Mouse (Mus musculus): ENCODE data around the gene Jund. TPM values are rescaled to one million over a fixed set of nuclear protein-coding genes. Genes with fewer than 3 reads are reported as not detected.

The Jund gene
- polyA plus RNA-seq, 1 experiment from 2014 or later, result 109 TPM

GRCm38 (mm10) chr8:70699834-70700554 is 1.2 kb downstream of the Jund start:
- under 1% methylated on average over 53 of the region's 59 CpGs for WGBS
- Histone ChIP-seq H3K4me1 (ENCODE audit: insufficient read depth, low read depth, low read length) (peaks cover 32% of the 10 kb centered on the region), H3K27ac (ENCODE audit: low read length) (peak overlapping the region; percentile 99), H3K9ac (replicated peaks; ENCODE audit: low read depth) (peak overlapping the region; percentile 99), H3K9me3 (ENCODE audit: low read length) (no peaks in the 10 kb centered on the region), H3K4me3 (ENCODE audit: low read depth, low read length) (peak overlapping the region; percentile 98), H3K36me3 (ENCODE audit: insufficient read depth, low read length) (0 out of 2 replicates have a peak, but pooled peaks cover 7% of the 10 kb centered on the region), H3K27me3 (replicated peaks; ENCODE audit: insufficient read depth, low read length) (no peaks in the 10 kb centered on the region), H3K4me2 (replicated peaks; ENCODE audit: low read depth, low read length) (peak overlapping the region; percentile 64)
- DNase-seq (ENCODE audit: low spot score), result peak; percentile 87
- ATAC-seq, result no peak
- TF ChIP-seq CTCF (IDR thresholded peaks at IDR 0.05), result no peak; the same call in 1 of the 2 replicates
- no peak for TF ChIP-seq EP300 (IDR thresholded peaks at IDR 0.05)

- H3K4me2 ChIP-seq (replicated peaks; ENCODE audit: low read depth, low read length), result peak overlapping the region; percentile 64
- H3K9me3 ChIP-seq (ENCODE audit: low read length), result no peaks in the 10 kb centered on the region
- ATAC-seq (peak; percentile 7), DNase-seq (ENCODE audit: low spot score) (peak; percentile 96)
- H3K9ac ChIP-seq (replicated peaks; ENCODE audit: low read depth), result peak overlapping the region; percentile 99; the same call in 1 of the 2 replicates
- no peaks in the 10 kb centered on the region for H3K27me3 ChIP-seq (replicated peaks; ENCODE audit: insufficient read depth, low read length)
- peak overlapping the region; percentile 98 for H3K4me3 ChIP-seq (ENCODE audit: low read depth, low read length)
- peak overlapping the region; percentile 99 for H3K27ac ChIP-seq (ENCODE audit: low read length)
- TF ChIP-seq CTCF (IDR thresholded peaks at IDR 0.05), result peak; percentile 88
- TF ChIP-seq EP300 (IDR thresholded peaks at IDR 0.05), result peak; percentile 42; the same call in 1 of the 2 replicates
- peaks cover 28% of the 10 kb centered on the region for H3K4me1 ChIP-seq (ENCODE audit: insufficient read depth, low read depth, low read length)
- whole genome bisulfite sequencing, result 0% methylated on average over 20 of the region's 20 CpGs
- 0 out of 2 replicates have a peak, but pooled peaks cover 7% of the 10 kb centered on the region for H3K36me3 ChIP-seq (ENCODE audit: insufficient read depth, low read length)
Measured at GRCm38 (mm10) chr8:70700555-70700922, 1.8 kb downstream of the Jund start.

- Histone ChIP-seq H3K4me1 (ENCODE audit: insufficient read depth, low read depth, low read length) (peaks cover 22% of the 10 kb centered on the region; the same call in 1 of the 2 replicates), H3K27ac (ENCODE audit: low read length) (peak overlapping the region; percentile 99; the same call in 1 of the 2 replicates), H3K27me3 (replicated peaks; ENCODE audit: insufficient read depth, low read length) (no peaks in the 10 kb centered on the region), H3K4me3 (ENCODE audit: low read depth, low read length) (peak overlapping the region; percentile 98), H3K36me3 (ENCODE audit: insufficient read depth, low read length) (0 out of 2 replicates have a peak, but pooled peaks cover 7% of the 10 kb centered on the region), H3K4me2 (replicated peaks; ENCODE audit: low read depth, low read length) (peak overlapping the region; percentile 64), H3K9me3 (ENCODE audit: low read length) (no peaks in the 10 kb centered on the region), H3K9ac (replicated peaks; ENCODE audit: low read depth) (peak overlapping the region; percentile 99; the same call in 1 of the 2 replicates)
- DNase-seq (ENCODE audit: low spot score) (peak; percentile 47), ATAC-seq (no peak)
- 54% methylated on average over 10 of the region's 10 CpGs for WGBS
- TF ChIP-seq EP300 (IDR thresholded peaks at IDR 0.05) (no peak), CTCF (IDR thresholded peaks at IDR 0.05) (no peak)
Measured at GRCm38 (mm10) chr8:70701048-70701981, 2.6 kb downstream of the Jund start.

DNA sequence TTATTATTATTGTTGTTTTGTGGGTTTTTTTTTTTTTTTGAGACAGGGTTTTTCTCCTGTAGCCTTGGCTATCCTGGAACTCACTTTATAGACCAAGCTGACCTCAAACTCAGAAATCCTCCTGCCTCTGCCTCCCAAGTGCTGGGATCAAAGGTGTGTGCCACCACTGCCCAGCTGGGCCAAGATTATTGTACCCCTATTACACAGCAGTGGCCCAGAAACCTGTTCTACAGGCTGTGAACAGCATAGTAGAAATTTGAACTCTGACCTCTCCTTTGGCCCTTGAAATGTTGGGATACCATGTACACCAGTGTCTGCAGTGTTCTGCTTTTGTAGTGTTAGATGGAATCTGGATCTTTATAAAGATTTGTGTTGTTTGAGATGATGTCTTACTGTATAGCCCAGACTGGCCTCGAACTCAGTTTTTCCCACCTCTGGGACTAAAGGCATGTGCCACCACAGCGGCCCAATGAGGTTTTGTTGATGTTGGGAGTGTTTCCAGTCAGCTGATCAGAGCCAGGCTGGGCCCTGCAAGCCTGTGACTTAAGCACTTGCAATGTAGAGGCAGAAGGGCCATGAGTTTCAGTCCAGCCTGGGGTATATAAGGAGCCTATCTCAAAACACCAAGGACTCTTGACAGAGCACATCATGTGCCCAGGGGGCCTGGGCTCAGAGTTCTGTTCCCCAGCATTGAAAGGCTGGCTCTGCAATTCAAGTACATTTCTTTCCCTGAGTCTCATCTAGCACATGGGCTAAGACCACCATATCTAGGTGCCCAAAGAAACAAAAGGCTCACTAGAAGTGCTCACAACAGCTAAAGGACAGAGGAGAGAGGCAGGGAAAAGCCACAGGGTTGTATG is 3.5 kb downstream of the Jund start:
- Histone ChIP-seq H3K9ac (replicated peaks; ENCODE audit: low read depth) (no peak overlapping the region), H3K4me2 (replicated peaks; ENCODE audit: low read depth, low read length) (0 out of 2 replicates have a peak overlapping the region, but pooled peaks have one; percentile 64), H3K36me3 (ENCODE audit: insufficient read depth, low read length) (0 out of 2 replicates have a peak, but pooled peaks cover 7% of the 10 kb centered on the region), H3K27ac (ENCODE audit: low read length) (peak overlapping the region; percentile 52), H3K4me1 (ENCODE audit: insufficient read depth, low read depth, low read length) (peaks cover 13% of the 10 kb centered on the region; the same call in 1 of the 2 replicates), H3K4me3 (ENCODE audit: low read depth, low read length) (no peak overlapping the region), H3K9me3 (ENCODE audit: low read length) (no peaks in the 10 kb centered on the region), H3K27me3 (replicated peaks; ENCODE audit: insufficient read depth, low read length) (no peaks in the 10 kb centered on the region)
- TF ChIP-seq EP300 (IDR thresholded peaks at IDR 0.05) (no peak), CTCF (IDR thresholded peaks at IDR 0.05) (no peak)
- ATAC-seq (no peak), DNase-seq (ENCODE audit: low spot score) (peak; percentile 36)
- WGBS, result 76% methylated on average over 2 of the region's 2 CpGs

GRCm38 (mm10) chr8:70702842-70703182 is 4.1 kb downstream of the Jund start:
- no peak overlapping the region for H3K4me2 ChIP-seq (replicated peaks; ENCODE audit: low read depth, low read length)

More at GRCm38 (mm10) chr8:70702842-70703182, 4.1 kb downstream of the Jund start:
- DNase-seq (ENCODE audit: low spot score) (peak; percentile 78), ATAC-seq (peak; percentile 2; the same call in 1 of the 2 replicates)
- no peak for TF ChIP-seq EP300 (IDR thresholded peaks at IDR 0.05)
- no peak for TF ChIP-seq CTCF (IDR thresholded peaks at IDR 0.05)
- no peaks in the 10 kb centered on the region for H3K9me3 ChIP-seq (ENCODE audit: low read length)
- 72% methylated on average over 3 of the region's 3 CpGs for WGBS
- H3K27ac ChIP-seq (ENCODE audit: low read length), result 0 out of 2 replicates have a peak overlapping the region, but pooled peaks have one; percentile 52
- H3K4me3 ChIP-seq (ENCODE audit: low read depth, low read length), result no peak overlapping the region
- H3K4me1 ChIP-seq (ENCODE audit: insufficient read depth, low read depth, low read length), result peaks cover 7% of the 10 kb centered on the region; the same call in 1 of the 2 replicates
- 0 out of 2 replicates have a peak, but pooled peaks cover 7% of the 10 kb centered on the region for H3K36me3 ChIP-seq (ENCODE audit: insufficient read depth, low read length)
- no peaks in the 10 kb centered on the region for H3K27me3 ChIP-seq (replicated peaks; ENCODE audit: insufficient read depth, low read length)
- no peak overlapping the region for H3K9ac ChIP-seq (replicated peaks; ENCODE audit: low read depth)
